Mouse (Mus musculus): Measurements from ENCODE around the gene Ston2.

Gene Ston2

DNA sequence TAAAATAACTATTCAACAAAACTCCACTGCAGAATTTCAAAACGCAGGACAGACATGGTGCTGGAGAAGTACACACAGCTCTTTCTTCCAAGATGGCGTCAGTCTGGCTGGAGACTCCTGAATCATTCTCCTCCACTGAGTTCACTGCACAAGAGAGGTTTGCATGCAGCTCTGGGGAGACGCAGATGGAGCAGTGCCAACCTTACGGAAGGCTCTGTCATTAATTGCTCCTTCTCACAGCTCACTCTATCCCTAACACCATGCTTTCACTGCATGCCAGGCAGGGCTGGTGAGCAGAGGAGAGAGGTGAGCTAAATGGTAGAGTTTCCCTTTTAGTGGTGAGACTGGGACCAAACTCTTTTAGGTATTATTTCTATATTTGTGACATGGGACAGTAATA lies 80.4 kb downstream of the Ston2 start:
- no peak for DNase-seq (ENCODE audit: inconsistent age in 2 of 2, low spot score in 1 of 2)

GRCm38 (mm10) chr12:91703533-91703932 lies 84.7 kb downstream of the Ston2 start:
- DNase-seq (ENCODE audit: inconsistent age in 2 of 2, low spot score in 1 of 2) = no peak

- DNase-seq (ENCODE audit: inconsistent age in 2 of 2, low spot score in 1 of 2) = no peak
These were observed 85.4 kb downstream of the Ston2 start for GRCm38 (mm10) chr12:91702829-91703228.

- DNase-seq (ENCODE audit: inconsistent age in 2 of 2, low spot score in 1 of 2) = no peak
These were observed 88.6 kb downstream of the Ston2 start for GRCm38 (mm10) chr12:91699451-91700141.

DNA sequence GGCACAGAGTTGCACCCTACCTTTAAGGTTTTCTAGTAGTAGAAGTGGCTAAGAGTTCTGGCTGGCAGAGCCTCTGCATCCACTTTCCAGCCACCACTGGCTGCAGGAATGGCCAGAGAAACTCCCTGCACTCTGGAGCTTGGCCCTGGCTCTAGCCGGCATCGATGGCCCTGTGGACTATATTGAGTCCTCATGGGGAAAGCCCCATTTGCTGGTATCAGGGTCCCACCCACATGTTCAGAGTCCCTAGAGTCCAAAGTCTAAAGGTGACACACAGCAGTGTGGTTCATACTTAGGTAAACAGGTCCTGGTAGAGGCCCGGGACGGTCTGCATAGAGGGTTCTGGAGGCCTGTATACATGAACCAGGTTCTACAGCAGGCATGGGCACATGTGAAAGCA lies 92.0 kb downstream of the Ston2 start:
- DNase-seq (ENCODE audit: inconsistent age in 2 of 2, low spot score in 1 of 2) = no peak

DNA sequence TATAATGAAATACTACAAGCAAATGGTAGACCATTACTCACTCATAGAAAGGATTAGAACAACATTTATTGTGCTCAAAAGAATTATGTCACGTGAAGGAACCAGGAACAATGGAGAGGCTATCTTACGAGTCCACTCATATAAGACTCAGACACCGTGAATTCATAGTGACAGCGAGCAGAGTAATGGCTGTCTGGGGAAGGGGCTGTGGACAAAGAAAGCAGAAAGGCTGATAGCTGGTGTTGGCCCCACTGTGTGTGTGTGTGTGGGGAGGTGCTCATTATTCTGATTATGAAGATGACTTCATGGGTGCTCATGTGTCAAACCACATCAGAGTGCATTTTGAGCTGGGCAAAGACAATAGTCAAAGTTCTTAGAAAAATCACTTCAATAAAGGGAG lies 92.4 kb downstream of the Ston2 start:
- no peak for DNase-seq (ENCODE audit: inconsistent age in 2 of 2, low spot score in 1 of 2)

- DNase-seq (ENCODE audit: inconsistent age in 2 of 2, low spot score in 1 of 2) = no peak
These were observed 93.4 kb downstream of the Ston2 start for GRCm38 (mm10) chr12:91694748-91695147.

DNA sequence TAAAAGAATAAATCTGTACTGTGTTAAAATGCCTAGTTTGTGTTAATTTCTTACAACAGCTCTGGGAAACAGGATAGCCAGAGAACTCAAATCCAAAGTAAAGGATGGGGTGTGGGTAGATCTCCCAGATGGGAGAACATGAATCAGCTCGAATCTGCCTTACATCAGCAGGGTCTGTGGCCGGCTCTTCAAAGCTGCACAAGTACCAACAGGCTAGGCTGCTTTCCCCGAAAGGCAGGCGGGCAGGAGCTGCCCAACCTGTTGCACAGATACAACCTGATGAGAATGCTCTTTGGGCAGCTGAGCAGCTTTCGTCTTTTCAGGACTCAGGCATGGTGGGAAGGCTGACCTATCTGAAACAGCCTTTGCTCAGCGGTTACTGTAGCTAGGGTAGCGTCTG lies 94.6 kb downstream of the Ston2 start:
- no peak for DNase-seq (ENCODE audit: inconsistent age in 2 of 2, low spot score in 1 of 2)

- no peak for DNase-seq (ENCODE audit: inconsistent age in 2 of 2, low spot score in 1 of 2)
These were observed 95.2 kb downstream of the Ston2 start for GRCm38 (mm10) chr12:91692991-91693390.

DNA sequence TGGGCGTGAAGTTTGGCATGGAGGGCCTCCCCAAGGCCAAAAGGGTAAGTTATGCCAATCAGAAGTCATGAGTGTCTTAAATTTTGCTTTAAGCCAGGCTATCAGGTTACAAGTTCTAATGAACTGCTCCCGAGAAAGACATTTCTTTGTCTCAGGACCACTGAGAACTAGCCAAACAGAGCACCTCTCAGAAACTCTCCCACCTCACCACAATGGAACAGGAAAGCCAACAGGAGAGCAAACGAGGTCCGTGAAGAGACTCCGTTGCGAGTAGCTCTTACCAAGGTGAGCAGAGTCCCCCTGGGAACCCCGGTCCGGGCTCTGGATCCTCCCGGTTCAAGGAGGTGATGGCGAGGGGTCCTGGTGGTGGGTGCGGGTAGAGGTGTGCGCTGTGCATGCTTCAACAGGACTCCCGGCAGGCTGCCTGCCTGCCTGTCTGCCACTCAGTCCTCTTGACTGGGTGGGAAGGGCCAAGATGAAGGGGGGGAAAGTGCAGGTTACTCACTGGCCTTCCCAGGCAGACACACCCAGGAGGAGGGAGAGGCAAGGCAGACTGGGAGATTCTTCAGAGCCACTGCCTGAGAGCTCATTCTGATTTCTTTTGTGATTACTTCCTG lies 102.4 kb downstream of the Ston2 start:
- no peak for DNase-seq (ENCODE audit: inconsistent age in 2 of 2, low spot score in 1 of 2)

DNA sequence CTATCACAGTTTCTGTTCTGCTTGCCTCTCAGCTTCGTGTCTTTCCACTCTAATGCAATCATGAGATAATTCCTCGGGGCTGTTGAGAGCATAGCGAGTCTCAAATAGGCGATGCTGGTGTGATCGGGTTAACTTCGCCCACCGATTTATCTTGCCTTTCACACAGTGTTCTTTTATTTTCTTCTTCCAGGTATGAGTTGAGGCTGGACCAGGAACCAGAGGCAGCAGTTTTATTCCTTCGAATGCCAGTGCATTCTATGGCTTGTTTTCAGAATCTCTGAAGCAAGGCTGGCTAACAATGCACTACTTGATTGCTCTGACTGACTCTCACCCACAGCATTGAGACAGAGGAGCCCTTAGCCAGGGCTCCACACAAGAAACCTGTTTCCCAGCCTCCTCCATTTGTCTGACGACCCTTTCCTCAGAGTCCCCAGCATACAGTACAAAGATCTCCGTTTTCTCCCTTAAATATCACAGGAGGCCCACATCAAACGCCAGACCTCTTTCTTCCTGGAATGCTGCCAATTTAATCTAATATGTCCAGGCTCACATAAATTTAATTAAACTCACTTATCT lies 103.3 kb downstream of the Ston2 start:
- DNase-seq (ENCODE audit: inconsistent age in 2 of 2, low spot score in 1 of 2) = no peak

DNA sequence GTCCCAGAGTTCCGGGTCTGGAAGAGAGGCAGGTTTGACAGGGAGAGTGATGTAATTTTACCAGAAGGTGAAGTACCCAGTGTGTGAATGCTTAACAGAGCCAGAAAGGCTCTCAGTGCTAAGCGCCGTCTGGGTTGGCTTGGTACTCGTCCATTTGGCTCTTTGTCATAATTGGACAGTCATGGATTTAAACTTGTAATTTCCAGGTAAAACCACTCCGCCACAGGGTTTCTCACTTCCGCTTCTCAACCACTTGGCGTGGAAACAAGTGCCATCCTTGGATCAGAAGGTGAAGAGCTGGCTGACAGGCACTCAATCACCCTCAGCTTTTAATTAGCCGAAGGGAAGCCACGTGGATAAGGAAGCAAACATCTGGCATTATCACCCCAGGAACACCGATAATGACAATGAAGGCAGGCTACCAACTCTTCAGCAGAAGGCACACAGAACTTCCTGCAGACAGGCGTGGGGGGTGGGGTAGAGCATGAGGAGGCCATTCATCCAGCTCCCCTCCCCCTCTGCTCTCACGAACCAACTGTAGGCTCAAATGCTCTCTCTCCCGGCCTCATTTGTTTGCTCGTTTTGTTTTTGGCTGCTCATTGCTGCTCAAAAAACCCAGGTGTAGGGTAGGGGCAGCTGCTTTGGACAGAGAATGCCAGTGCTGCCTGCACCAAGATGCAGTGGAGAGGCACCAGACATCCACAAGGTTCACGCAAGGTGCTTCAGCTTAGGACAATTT lies 103.9 kb downstream of the Ston2 start:
- DNase-seq (ENCODE audit: inconsistent age in 2 of 2, low spot score in 1 of 2) = no peak

- DNase-seq (ENCODE audit: inconsistent age in 2 of 2, low spot score in 1 of 2) = no peak
These were observed 104.6 kb downstream of the Ston2 start for GRCm38 (mm10) chr12:91683549-91684100.

GRCm38 (mm10) chr12:91683096-91683495 lies 105.1 kb downstream of the Ston2 start:
- DNase-seq (ENCODE audit: inconsistent age in 2 of 2, low spot score in 1 of 2) = no peak

DNA sequence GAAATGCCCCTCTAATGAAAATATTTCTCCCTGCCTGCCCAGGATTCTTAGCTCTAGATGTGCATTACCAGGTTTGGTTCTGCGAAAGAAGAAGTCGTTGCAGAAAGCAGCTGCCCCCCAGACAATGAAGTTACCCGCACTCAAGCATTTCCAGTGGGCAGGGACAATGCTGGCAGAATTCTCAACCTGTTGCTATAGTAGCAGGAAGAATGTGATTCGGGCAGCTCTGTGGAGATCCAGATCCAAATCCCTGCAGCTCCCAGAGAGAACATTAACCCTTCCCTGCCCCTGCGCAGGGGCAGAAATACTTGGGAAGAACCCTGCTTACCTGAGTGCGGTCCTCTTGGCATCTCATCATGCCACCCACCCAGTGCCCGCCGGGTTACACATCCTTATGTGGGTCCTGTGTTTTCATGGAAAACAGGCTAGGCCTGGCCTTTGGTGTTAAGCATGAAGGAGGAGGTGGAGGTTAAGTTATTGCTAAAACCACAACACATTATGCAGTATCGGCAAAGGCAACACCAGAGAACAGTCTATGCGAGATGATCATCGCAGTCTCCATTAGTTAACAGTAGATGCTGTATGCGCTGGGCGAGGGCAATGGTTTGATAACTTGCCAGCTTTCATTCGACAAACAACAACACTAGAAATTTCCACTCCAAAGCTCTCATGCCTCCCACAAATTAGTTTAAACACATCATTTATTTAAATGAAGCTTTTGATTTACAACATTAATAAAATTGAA lies 108.7 kb downstream of the Ston2 start:
- no peak for DNase-seq (ENCODE audit: inconsistent age in 2 of 2, low spot score in 1 of 2)

DNA sequence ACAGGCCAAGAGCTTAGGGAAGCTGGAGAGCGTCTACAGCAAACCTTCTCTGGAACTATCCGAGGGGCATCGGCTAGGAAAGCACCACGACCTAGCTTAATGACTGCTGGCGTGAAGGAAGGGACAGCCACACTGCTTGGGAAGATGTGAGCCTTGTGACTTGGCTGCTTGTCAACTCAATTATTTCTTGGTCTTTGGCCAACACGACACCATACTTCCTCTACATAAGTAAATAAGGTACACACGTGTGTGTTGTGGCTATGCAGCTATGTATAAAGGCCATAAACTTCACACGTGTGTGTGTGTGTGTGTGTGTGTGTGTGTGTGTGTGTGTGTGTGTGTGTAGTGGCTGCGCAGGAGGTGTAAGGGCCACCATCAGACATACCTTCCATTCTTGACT lies 112.2 kb downstream of the Ston2 start:
- DNase-seq (ENCODE audit: inconsistent age in 2 of 2, low spot score in 1 of 2) = no peak

- DNase-seq (ENCODE audit: inconsistent age in 2 of 2, low spot score in 1 of 2) = no peak
These were observed 115.0 kb downstream of the Ston2 start for GRCm38 (mm10) chr12:91673141-91673540.

- no peak for DNase-seq (ENCODE audit: inconsistent age in 2 of 2, low spot score in 1 of 2)
These were observed 115.7 kb downstream of the Ston2 start for GRCm38 (mm10) chr12:91672528-91672927.

DNA sequence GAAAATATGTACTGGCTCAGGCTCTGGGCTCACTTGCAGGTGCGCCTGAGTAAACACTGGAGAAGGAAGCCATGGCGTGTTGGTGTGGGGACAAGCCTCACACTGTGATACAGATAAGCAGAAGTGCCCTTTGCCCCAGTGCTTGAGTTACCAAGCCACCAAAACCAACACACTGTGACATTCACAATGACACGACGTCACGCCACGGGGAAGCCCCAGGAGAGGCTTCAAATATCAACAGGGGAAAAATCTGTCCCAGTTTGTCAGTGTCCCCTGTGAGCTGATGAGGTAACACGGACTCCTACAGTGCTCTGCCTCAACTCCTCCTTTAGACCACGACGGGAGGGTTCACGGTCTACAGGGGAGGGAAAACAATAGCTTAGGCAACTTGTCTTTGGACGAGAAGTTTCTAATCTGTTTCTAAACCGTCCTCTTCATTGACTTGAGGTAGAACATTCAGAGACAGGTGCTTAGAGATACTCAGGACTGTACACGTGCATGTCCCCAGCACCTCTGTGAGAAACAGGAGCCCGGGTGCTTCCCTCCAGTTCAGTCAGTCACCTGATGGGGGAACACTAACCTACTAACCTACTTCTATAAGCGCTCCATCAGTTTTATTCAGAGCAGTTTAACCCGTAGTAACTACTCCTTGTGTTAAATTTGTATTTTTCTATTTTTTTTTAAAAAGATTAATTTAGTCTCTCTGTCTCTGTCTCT lies 119.5 kb downstream of the Ston2 start:
- no peak for DNase-seq (ENCODE audit: inconsistent age in 2 of 2, low spot score in 1 of 2)

GRCm38 (mm10) chr12:91667741-91668140 lies 120.4 kb downstream of the Ston2 start:
- no peak for DNase-seq (ENCODE audit: inconsistent age in 2 of 2, low spot score in 1 of 2)
